ENCODE assay signal across 8 mouse cellular contexts in the genomic region with DNA sequence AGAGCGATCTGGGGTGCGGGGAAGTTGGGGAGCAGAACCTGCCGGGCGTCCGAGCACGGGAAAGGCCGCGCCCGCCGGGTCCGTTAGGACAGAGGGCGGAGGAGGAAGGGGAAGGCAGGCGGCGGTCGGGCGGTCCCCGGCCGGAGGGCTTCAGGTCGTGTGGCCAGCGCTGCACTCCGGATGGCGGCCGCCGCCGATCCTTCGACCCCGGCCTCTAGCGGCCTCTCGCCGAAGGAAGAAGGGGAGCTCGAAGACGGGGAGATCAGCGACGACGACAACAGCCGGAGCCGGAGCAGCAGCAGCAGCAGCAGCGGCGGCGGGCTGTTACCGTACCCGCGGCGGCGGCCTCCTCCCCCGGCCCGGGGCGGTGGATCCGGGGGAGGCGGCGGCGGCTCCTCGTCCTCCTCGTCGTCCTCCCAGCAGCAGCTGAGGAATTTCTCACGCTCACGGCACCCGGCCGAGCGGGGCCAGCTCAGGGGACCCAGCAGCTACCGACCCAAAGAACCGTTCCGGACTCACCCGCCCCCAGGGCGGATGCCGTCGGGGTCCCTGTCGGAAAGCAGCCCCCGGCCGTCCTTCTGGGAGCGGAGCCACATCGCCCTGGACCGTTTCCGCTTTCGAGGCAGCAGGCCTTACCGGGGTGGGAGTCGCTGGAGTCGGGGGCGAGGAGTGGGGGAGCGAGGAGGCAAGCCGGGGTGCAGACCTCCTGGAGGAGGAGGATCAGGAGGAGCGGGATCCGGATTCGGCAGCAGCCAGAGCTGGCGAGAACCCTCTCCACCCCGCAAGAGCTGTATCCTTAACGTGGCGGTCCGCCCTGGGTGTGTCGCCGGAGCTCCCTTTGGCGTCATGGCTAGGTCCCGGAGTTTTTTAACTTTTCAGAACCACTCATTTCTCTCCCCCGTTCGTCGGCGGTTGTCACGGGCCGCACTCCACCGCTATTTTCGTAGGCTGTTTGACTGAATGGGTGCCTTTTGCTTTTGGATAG. TPM values are rescaled to one million over a fixed set of nuclear protein-coding genes. Genes with fewer than 3 reads are reported as not detected.
DNase-seq lines count a peak whose midpoint lies in the region; ATAC-seq lines count a peak whose summit lies in the region.

No protein-coding gene starts in this region.

- under 1% methylated on average over 86 of the region's 101 CpGs for WGBS in intestine, embryonic 14.5 days

- intact Hi-C loops in left cerebral cortex, postnatal 36 days (cut with DNase I), result loop anchor here (2.0 kb wide), 2 partner anchors 23 to 71 kb away; partner anchors contain the start of genes Rab21 and Tmem19

- peak; percentile 75 to 92 for DNase-seq in adrenal gland, adult (ENCODE audit: inconsistent age in 2 of 2, low spot score in 1 of 2)
- peak; percentile 65 for DNase-seq in embryo, embryonic 10 days (ENCODE audit: low spot score)
- peak; percentile 63 for DNase-seq in gastrocnemius, postnatal 25 days
- DNase-seq in intestine, embryonic 14.5 days (ENCODE audit: low spot score), result peak; percentile 90
- DNase-seq in left cerebral cortex, postnatal 36 days (ENCODE audit: low spot score in 2 of 2), result peak; percentile 53 to 69
- peak; percentile 66 for DNase-seq in mesoderm, embryonic 11.5 days (ENCODE audit: low read depth, low spot score)
- peak; percentile 49 for DNase-seq in right cerebral cortex, postnatal 4 days
- DNase-seq in yolk sac, embryonic 10.5 days (ENCODE audit: low spot score), result peak; percentile 74

- peaks cover 33% of the 10 kb centered on the region; the same call in 1 of the 2 replicates for H3K4me1 ChIP-seq in intestine, embryonic 14.5 days (replicated peaks; ENCODE audit: control insufficient read depth, insufficient read depth, low read length)

- H3K36me3 ChIP-seq in intestine, embryonic 14.5 days (ENCODE audit: control insufficient read depth, insufficient read depth, low read length), result peaks cover 14% of the 10 kb centered on the region

- peak overlapping the region; percentile 98 for H3K27ac ChIP-seq in intestine, embryonic 14.5 days (ENCODE audit: low read depth)

- no peaks in the 10 kb centered on the region for H3K9me3 ChIP-seq in intestine, embryonic 14.5 days (ENCODE audit: control insufficient read depth, low read length)

- no peaks in the 10 kb centered on the region for H3K27me3 ChIP-seq in intestine, embryonic 14.5 days (replicated peaks; ENCODE audit: control insufficient read depth, insufficient read depth, low read length)

- peak overlapping the region; percentile 88 for H3K9ac ChIP-seq in intestine, embryonic 14.5 days (ENCODE audit: low read length)

- peak; percentile 29 for ATAC-seq in intestine, embryonic 14.5 days (replicated peaks; ENCODE audit: low FRiP score, low TSS enrichment, low read depth)

- peak overlapping the region; percentile 79 for H3K4me3 ChIP-seq in intestine, embryonic 14.5 days (ENCODE audit: low read depth, low read length)

- H3K4me2 ChIP-seq in intestine, embryonic 14.5 days (ENCODE audit: low read length), result peak overlapping the region; percentile 76

RNA-seq across cellular contexts. Expression of gene Zfc3h1, which starts 0.6 kb away (rescaled TPM):
- 10 to 100 TPM in 1 of 2 experiments, 1 to 10 TPM in 1; 9.4 to 11.0 TPM for total RNA-seq in gastrocnemius, postnatal 25 days (2021)
- polyA plus RNA-seq in intestine, embryonic 14.5 days (2014; fragmentation: Nextera tagmentation; extraction: Ambion mirVana), result 24.5 and 25.3 TPM in 2 replicates
- total RNA-seq in left cerebral cortex, postnatal 36 days (2021), result 10 to 100 TPM; 36.9 to 60.8 TPM

RNA-seq across cellular contexts. Expression of gene Thap2, which starts 1.1 kb away (rescaled TPM):
- total RNA-seq in gastrocnemius, postnatal 25 days (2021), result 1 to 10 TPM; 6.1 to 7.8 TPM
- 17.5 and 20.3 TPM in 2 replicates for polyA plus RNA-seq in intestine, embryonic 14.5 days (2014; fragmentation: Nextera tagmentation; extraction: Ambion mirVana)
- 10 to 100 TPM; 14.1 to 18.6 TPM for total RNA-seq in left cerebral cortex, postnatal 36 days (2021)

RNA-seq across cellular contexts. Expression of gene Tmem19, which starts 23.0 kb away (rescaled TPM):
- total RNA-seq in gastrocnemius, postnatal 25 days (2021), result 10 to 100 TPM in 1 of 2 experiments, 1 to 10 TPM in 1; 8.8 to 14.9 TPM
- 26.5 and 33.2 TPM in 2 replicates for polyA plus RNA-seq in intestine, embryonic 14.5 days (2014; fragmentation: Nextera tagmentation; extraction: Ambion mirVana)
- 10 to 100 TPM; 43.2 to 50.2 TPM for total RNA-seq in left cerebral cortex, postnatal 36 days (2021)

Comparison
In these comparisons a context has a peak if more than half of its experiments do, and no peak if none do; other contexts are left out.
1. Peak in every context shown above with its lines: DNase-seq, ATAC-seq, H3K4me3 ChIP-seq and H3K27ac ChIP-seq.